Mouse (Mus musculus) limb, embryonic 11.5 days (tissue): Measurements from ENCODE around the gene Poc5. TPM values are rescaled to one million over a fixed set of nuclear protein-coding genes. Genes with fewer than 3 reads are reported as not detected.

Experiments used
- ATAC-seq: fragments of 200-750 bp; cut with Nextera tagmentation; 2 replicates; pipeline ENCODE4 v1.8.0; 2017; ENCODE audit warnings: low read depth; ENCODE audit not compliant: insufficient number of reproducible peaks, low FRiP score, low TSS enrichment
- DNase-seq: peaks from one replicate; pipeline ENCODE4 v3.0.0-alpha.2; 2015; ENCODE audit warnings: low spot score
- H3K27ac ChIP-seq: fragments of 300-500 bp; sonication (generic); replicated peaks from 2 replicates; pipeline ENCODE4 v1.5.1; 2014; ENCODE audit warnings: low read depth, mild to moderate bottlenecking, low read length
- H3K27me3 ChIP-seq: fragments of 300-500 bp; sonication (generic); 2 replicates; pipeline ENCODE4 v1.6.1; 2014; ENCODE audit warnings: mild to moderate bottlenecking, low read length, mixed read lengths; ENCODE audit not compliant: control insufficient read depth, insufficient read depth
- H3K36me3 ChIP-seq: fragments of 300-500 bp; sonication (generic); 2 replicates; pipeline ENCODE4 v1.6.1; 2014; ENCODE audit warnings: mild to moderate bottlenecking, low read length, moderate library complexity, mixed read lengths; ENCODE audit not compliant: control insufficient read depth, insufficient read depth
- H3K4me1 ChIP-seq: fragments of 300-500 bp; sonication (generic); 2 replicates; pipeline ENCODE4 v1.6.1; 2014; ENCODE audit warnings: low read length, mixed read lengths; ENCODE audit not compliant: control insufficient read depth, insufficient read depth
- H3K4me2 ChIP-seq: fragments of 300-500 bp; sonication (generic); 2 replicates; pipeline ENCODE4 v1.6.1; 2014; ENCODE audit warnings: low read depth, mild to moderate bottlenecking, moderate library complexity; ENCODE audit not compliant: severe bottlenecking
- H3K4me3 ChIP-seq: fragments of 300-500 bp; sonication (generic); 2 replicates; pipeline ENCODE4 v1.5.1; 2014; ENCODE audit warnings: low read depth, low read length
- H3K9ac ChIP-seq: fragments of 300-500 bp; sonication (generic); 2 replicates; pipeline ENCODE4 v1.6.1; 2014; ENCODE audit warnings: mild to moderate bottlenecking, low read length
- H3K9me3 ChIP-seq: fragments of 300-500 bp; sonication (generic); 2 replicates; pipeline ENCODE4 v1.6.1; 2016; ENCODE audit warnings: low read length; ENCODE audit not compliant: control insufficient read depth
- whole genome bisulfite sequencing: fragments of 180-500 bp; shearing (Covaris S2); extraction: QIAGEN DNeasy Blood & Tissue Kit; methylation state at CpG from one replicate; pipeline ENCODE4 v1.1.7; 2014; 5-methylcytosine and 5-hydroxymethylcytosine counted together
- polyA plus RNA-seq: library from polyadenylated mRNA; unstranded; fragments of >200 nt; fragmentation: Nextera tagmentation; extraction: Ambion mirVana; gene quantifications from 2 replicates; pipeline ENCODE4 v1.2.1, GENCODE M21; 2014

Gene Poc5
- polyA plus RNA-seq, 1 experiment from 2014 or later: 22.6 TPM

GRCm38 (mm10) chr13:96418487-96418886 is 30.4 kb downstream of the Poc5 start:
- no peak overlapping the region for H3K4me3 ChIP-seq
- H3K4me2 ChIP-seq: no peak overlapping the region
- WGBS: 95% methylated on average over 4 of the region's 4 CpGs
- DNase-seq (no peak), ATAC-seq (no peak)
- H3K36me3 ChIP-seq: peaks cover 8% of the 10 kb centered on the region; the same call in 1 of the 2 replicates
- H3K9ac ChIP-seq: no peak overlapping the region
- H3K27ac ChIP-seq: no peak overlapping the region
- no peaks in the 10 kb centered on the region for H3K9me3 ChIP-seq
- no peaks in the 10 kb centered on the region for H3K4me1 ChIP-seq
- no peaks in the 10 kb centered on the region for H3K27me3 ChIP-seq

GRCm38 (mm10) chr13:96421230-96421629 is 33.1 kb downstream of the Poc5 start:
- ATAC-seq: no peak
- H3K27ac ChIP-seq: no peak overlapping the region
- H3K36me3 ChIP-seq: no peaks in the 10 kb centered on the region

GRCm38 (mm10) chr13:96424496-96425274 is 36.6 kb downstream of the Poc5 start:
- no peaks in the 10 kb centered on the region for H3K27me3 ChIP-seq
- H3K4me1 ChIP-seq: no peaks in the 10 kb centered on the region
- no peak overlapping the region for H3K4me2 ChIP-seq
- H3K4me3 ChIP-seq: no peak overlapping the region
- no peaks in the 10 kb centered on the region for H3K36me3 ChIP-seq
- H3K9me3 ChIP-seq: no peaks in the 10 kb centered on the region
- ATAC-seq: no peak
- no peak for DNase-seq
- WGBS: 90% methylated on average over 12 of the region's 12 CpGs
- no peak overlapping the region for H3K9ac ChIP-seq
- H3K27ac ChIP-seq: no peak overlapping the region

More at GRCm38 (mm10) chr13:96421230-96421629, 33.1 kb downstream of the Poc5 start:
- Histone ChIP-seq H3K4me1 (no peaks in the 10 kb centered on the region), H3K4me3 (no peak overlapping the region), H3K9me3 (no peaks in the 10 kb centered on the region), H3K4me2 (no peak overlapping the region), H3K27me3 (no peaks in the 10 kb centered on the region), H3K9ac (no peak overlapping the region)
- DNase-seq: no peak

GRCm38 (mm10) chr13:96426044-96426443 is 38.0 kb downstream of the Poc5 start:
- no peak overlapping the region for H3K4me3 ChIP-seq
- 40% methylated on average over 3 of the region's 3 CpGs for WGBS
- H3K27me3 ChIP-seq: no peaks in the 10 kb centered on the region
- DNase-seq (no peak), ATAC-seq (no peak)
- H3K27ac ChIP-seq: no peak overlapping the region
- no peaks in the 10 kb centered on the region for H3K9me3 ChIP-seq
- no peaks in the 10 kb centered on the region for H3K36me3 ChIP-seq
- H3K4me1 ChIP-seq: no peaks in the 10 kb centered on the region
- H3K4me2 ChIP-seq: no peak overlapping the region
- H3K9ac ChIP-seq: no peak overlapping the region

- DNase-seq (no peak), ATAC-seq (no peak)
- Histone ChIP-seq H3K4me2 (no peak overlapping the region), H3K4me1 (peaks cover 2% of the 10 kb centered on the region; the same call in 1 of the 2 replicates), H3K4me3 (no peak overlapping the region), H3K27me3 (no peaks in the 10 kb centered on the region), H3K27ac (no peak overlapping the region), H3K9ac (no peak overlapping the region), H3K36me3 (no peaks in the 10 kb centered on the region), H3K9me3 (no peaks in the 10 kb centered on the region)
- WGBS: 84% methylated on average over 5 of the region's 5 CpGs
Observed at GRCm38 (mm10) chr13:96428531-96428930, 40.4 kb downstream of the Poc5 start.

GRCm38 (mm10) chr13:96431595-96432156 is 43.6 kb downstream of the Poc5 start:
- H3K9ac ChIP-seq: no peak overlapping the region

GRCm38 (mm10) chr13:96432376-96432811 is 44.3 kb downstream of the Poc5 start:
- H3K4me2 ChIP-seq: no peak overlapping the region
- H3K27me3 ChIP-seq: no peaks in the 10 kb centered on the region
- no peak overlapping the region for H3K27ac ChIP-seq
- no peak overlapping the region for H3K4me3 ChIP-seq
- peaks cover 2% of the 10 kb centered on the region; the same call in 1 of the 2 replicates for H3K4me1 ChIP-seq
- no peak for ATAC-seq
- H3K9ac ChIP-seq: no peak overlapping the region
- no peaks in the 10 kb centered on the region for H3K9me3 ChIP-seq
- 53% methylated on average over 3 of the region's 3 CpGs for WGBS
- no peaks in the 10 kb centered on the region for H3K36me3 ChIP-seq
- no peak for DNase-seq

More at GRCm38 (mm10) chr13:96431595-96432156, 43.6 kb downstream of the Poc5 start:
- Histone ChIP-seq H3K27ac (no peak overlapping the region), H3K36me3 (no peaks in the 10 kb centered on the region), H3K4me1 (peaks cover 2% of the 10 kb centered on the region; the same call in 1 of the 2 replicates), H3K4me2 (no peak overlapping the region), H3K27me3 (no peaks in the 10 kb centered on the region), H3K4me3 (no peak overlapping the region), H3K9me3 (no peaks in the 10 kb centered on the region)
- 38% methylated on average over 12 of the region's 12 CpGs for WGBS
- ATAC-seq: peak; percentile 54; the same call in 1 of the 2 replicates
- DNase-seq: peak; percentile 93

- H3K4me3 ChIP-seq: no peak overlapping the region
- WGBS: 89% methylated on average over 6 of the region's 6 CpGs
- H3K36me3 ChIP-seq: no peaks in the 10 kb centered on the region
- H3K27ac ChIP-seq: no peak overlapping the region
- ATAC-seq (no peak), DNase-seq (no peak)
- no peaks in the 10 kb centered on the region for H3K27me3 ChIP-seq
- H3K4me2 ChIP-seq: no peak overlapping the region
- H3K9ac ChIP-seq: no peak overlapping the region
- H3K4me1 ChIP-seq: peaks cover 2% of the 10 kb centered on the region; the same call in 1 of the 2 replicates
- H3K9me3 ChIP-seq: no peaks in the 10 kb centered on the region
Observed at GRCm38 (mm10) chr13:96433041-96433440, 44.9 kb downstream of the Poc5 start.
